Mouse (Mus musculus): ENCODE measurements around the gene Enthd1.

Enthd1 gene

GRCm38 (mm10) chr15:80413988-80414721, 150.8 kb downstream of the Enthd1 start:
- ChIA-PET CTCF (no interaction called here), POLR2A (no interaction called here)

- CTCF ChIA-PET: interaction anchor here in 1 of 4 experiments (0.6 kb wide), 1 partner anchor 374 kb away, joined by 3 read pairs; no protein-coding TSS in a partner anchor
- POLR2A ChIA-PET: interaction anchor here in 1 of 4 experiments (1.0 kb wide), 1 partner anchor 19 kb away, joined by 5 read pairs; no protein-coding TSS in a partner anchor
These were observed 151.9 kb downstream of the Enthd1 start for GRCm38 (mm10) chr15:80413070-80413469.

- CTCF ChIA-PET: interaction anchor here in 1 of 4 experiments (0.6 kb wide), 1 partner anchor 883 kb away, joined by 5 read pairs; no protein-coding TSS in a partner anchor
- POLR2A ChIA-PET: no interaction called here
These were observed 154.3 kb downstream of the Enthd1 start for GRCm38 (mm10) chr15:80410661-80411060.

- ChIA-PET POLR2A (interaction anchor here in 2 of 4 experiments (0.6 to 1.1 kb wide), 2 partner anchors 16 to 150 kb away, joined by 3 read pairs; no protein-coding TSS in a partner anchor), CTCF (no interaction called here)
These were observed 157.1 kb downstream of the Enthd1 start for GRCm38 (mm10) chr15:80407873-80408272.

Measured in embryonic stem cell, embryonic (primary cell).